Mouse (Mus musculus) heart, postnatal 0 days (tissue): Measurements from ENCODE around the gene Lrpprc.

ENCODE experiments used
- CTCF ChIP-seq: IDR thresholded peaks from 2 replicates; pipeline ENCODE4 v1.5.1; 2016; ENCODE audit warnings: antibody characterized with exemption, control low read depth, low read depth
- EP300 ChIP-seq: IDR thresholded peaks from 2 replicates; pipeline ENCODE4 v1.6.1; 2016; ENCODE audit warnings: antibody characterized with exemption, low read depth

- TF ChIP-seq CTCF (no peak), EP300 (no peak)
These were observed 75.7 kb downstream of the Lrpprc start for GRCm38 (mm10) chr17:84714930-84715329.
